Mouse (Mus musculus) C2C12 (cell line): ENCODE data around the gene Iqsec2. TPM values are rescaled to one million over a fixed set of nuclear protein-coding genes. Genes with fewer than 3 reads are reported as not detected.

ENCODE experiments used
- H3K27me3 ChIP-seq: one replicate; pipeline ENCODE4 v1.6.1; 2011; ENCODE audit not compliant: control insufficient read depth, insufficient read depth, insufficient read length
- H3K36me3 ChIP-seq: one replicate; pipeline ENCODE4 v1.6.1; 2011; ENCODE audit not compliant: control insufficient read depth, insufficient read depth
- H3K4me3 ChIP-seq: one replicate; pipeline ENCODE4 v1.5.1; 2011; ENCODE audit warnings: mild to moderate bottlenecking, control low read depth; ENCODE audit not compliant: poor library complexity, insufficient read depth, severe bottlenecking
- H3K79me2 ChIP-seq: one replicate; pipeline ENCODE4 v1.6.1; 2011; ENCODE audit not compliant: control insufficient read depth, insufficient read depth
- H3K79me3 ChIP-seq: one replicate; pipeline ENCODE4 v1.6.1; 2011; ENCODE audit warnings: low read depth, control low read depth
- H3ac ChIP-seq: one replicate; pipeline ENCODE3; 2011; ENCODE audit warnings: low read depth; ENCODE audit not compliant: control insufficient read depth, insufficient read length
- CEBPB ChIP-seq: IDR thresholded peaks from one replicate; pipeline ENCODE4 v1.6.1; 2011; ENCODE audit warnings: low read depth, mild to moderate bottlenecking, control low read depth, moderate library complexity
- CTCF ChIP-seq: IDR thresholded peaks from one replicate; pipeline ENCODE4 v1.5.1; 2011; ENCODE audit not compliant: control insufficient read depth, insufficient read depth, insufficient read length
- FOSL1 ChIP-seq: IDR thresholded peaks from one replicate; pipeline ENCODE4 v1.8.0; 2011; ENCODE audit warnings: mild to moderate bottlenecking, low read length; ENCODE audit not compliant: poor library complexity, insufficient read depth, severe bottlenecking
- MAX ChIP-seq: IDR thresholded peaks from one replicate; pipeline ENCODE4 v1.6.1; 2011; ENCODE audit warnings: mild to moderate bottlenecking, control low read depth
- MYOD1 ChIP-seq: IDR thresholded peaks from one replicate; pipeline ENCODE4 v1.6.1; 2011; ENCODE audit warnings: low read depth; ENCODE audit not compliant: control insufficient read depth, insufficient read length
- MYOG ChIP-seq: IDR thresholded peaks from one replicate; pipeline ENCODE4 v1.6.1; 2011; ENCODE audit not compliant: control insufficient read depth, insufficient read length; ENCODE audit errors: extremely low read depth
- USF1 ChIP-seq: IDR thresholded peaks from one replicate; pipeline ENCODE4 v1.6.1; 2011; ENCODE audit warnings: low read depth, mild to moderate bottlenecking, control low read depth, moderate library complexity
- polyA plus RNA-seq: library from polyadenylated mRNA; unstranded; fragments of >200 nt; fragmentation: generic; extraction: Trizol; gene quantifications from one replicate; pipeline ENCODE4 v1.2.1, GENCODE M21; 2012; ENCODE audit warnings: missing spikeins

Gene Iqsec2
- polyA plus RNA-seq, 1 experiment = 6.9 TPM

- no peaks in the 10 kb centered on the region for H3K79me2 ChIP-seq
- no peaks in the 10 kb centered on the region for H3K27me3 ChIP-seq
- no peaks in the 10 kb centered on the region for H3K36me3 ChIP-seq
- TF ChIP-seq MYOG (no peak), CTCF (no peak), USF1 (no peak), MYOD1 (no peak), MAX (no peak), CEBPB (no peak), FOSL1 (no peak)
- H3K4me3 ChIP-seq = no peak overlapping the region
- no peaks in the 10 kb centered on the region for H3K79me3 ChIP-seq
- no peak overlapping the region for H3ac ChIP-seq
Observed at GRCm38 (mm10) chrX:152171041-152172026, 27.3 kb downstream of the Iqsec2 start.

GRCm38 (mm10) chrX:152172487-152172935, 28.4 kb downstream of the Iqsec2 start:
- H3K36me3 ChIP-seq = no peaks in the 10 kb centered on the region
- H3K4me3 ChIP-seq = no peak overlapping the region
- H3K27me3 ChIP-seq = no peaks in the 10 kb centered on the region
- no peak for TF ChIP-seq CEBPB
- no peak for TF ChIP-seq MAX
- TF ChIP-seq MYOD1 = no peak
- TF ChIP-seq FOSL1 = no peak
- TF ChIP-seq USF1 = no peak
- no peak for TF ChIP-seq CTCF
- no peak for TF ChIP-seq MYOG
- H3ac ChIP-seq = no peak overlapping the region
- no peaks in the 10 kb centered on the region for H3K79me2 ChIP-seq
- no peaks in the 10 kb centered on the region for H3K79me3 ChIP-seq

- H3K79me2 ChIP-seq = no peaks in the 10 kb centered on the region
- no peak overlapping the region for H3K4me3 ChIP-seq
- H3K36me3 ChIP-seq = no peaks in the 10 kb centered on the region
- TF ChIP-seq FOSL1 (no peak), CEBPB (no peak), CTCF (peak; percentile 21)
- H3ac ChIP-seq = no peak overlapping the region
- no peaks in the 10 kb centered on the region for H3K27me3 ChIP-seq
- H3K79me3 ChIP-seq = no peaks in the 10 kb centered on the region
Observed at GRCm38 (mm10) chrX:152175284-152175683, 31.2 kb downstream of the Iqsec2 start.

GRCm38 (mm10) chrX:152177897-152178296, 33.8 kb downstream of the Iqsec2 start:
- Histone ChIP-seq H3K4me3 (no peak overlapping the region), H3K79me2 (no peaks in the 10 kb centered on the region), H3K79me3 (no peaks in the 10 kb centered on the region), H3ac (no peak overlapping the region), H3K27me3 (no peaks in the 10 kb centered on the region), H3K36me3 (no peaks in the 10 kb centered on the region)
- TF ChIP-seq CEBPB (no peak), MAX (no peak), USF1 (no peak), MYOG (no peak), MYOD1 (no peak), CTCF (no peak), FOSL1 (no peak)

GRCm38 (mm10) chrX:152178843-152179545, 34.9 kb downstream of the Iqsec2 start:
- no peaks in the 10 kb centered on the region for H3K79me3 ChIP-seq
- no peaks in the 10 kb centered on the region for H3K79me2 ChIP-seq
- no peaks in the 10 kb centered on the region for H3K36me3 ChIP-seq
- H3K27me3 ChIP-seq = no peaks in the 10 kb centered on the region
- H3K4me3 ChIP-seq = peak overlapping the region; percentile 18
- TF ChIP-seq MAX (no peak), CEBPB (no peak), USF1 (no peak), MYOD1 (no peak), MYOG (no peak), FOSL1 (no peak), CTCF (no peak)
- peak overlapping the region; percentile 61 for H3ac ChIP-seq
